Mouse (Mus musculus): ENCODE measurements around the gene Pcsk4. TPM values are rescaled to one million over a fixed set of nuclear protein-coding genes. Genes with fewer than 3 reads are reported as not detected.
A peak's percentile ranks its signal among the peaks of the same experiment; 100 is the strongest.

Gene Pcsk4
- total RNA-seq, 2 experiments from 2014 or later: 4.8 to 6.9 TPM

DNA sequence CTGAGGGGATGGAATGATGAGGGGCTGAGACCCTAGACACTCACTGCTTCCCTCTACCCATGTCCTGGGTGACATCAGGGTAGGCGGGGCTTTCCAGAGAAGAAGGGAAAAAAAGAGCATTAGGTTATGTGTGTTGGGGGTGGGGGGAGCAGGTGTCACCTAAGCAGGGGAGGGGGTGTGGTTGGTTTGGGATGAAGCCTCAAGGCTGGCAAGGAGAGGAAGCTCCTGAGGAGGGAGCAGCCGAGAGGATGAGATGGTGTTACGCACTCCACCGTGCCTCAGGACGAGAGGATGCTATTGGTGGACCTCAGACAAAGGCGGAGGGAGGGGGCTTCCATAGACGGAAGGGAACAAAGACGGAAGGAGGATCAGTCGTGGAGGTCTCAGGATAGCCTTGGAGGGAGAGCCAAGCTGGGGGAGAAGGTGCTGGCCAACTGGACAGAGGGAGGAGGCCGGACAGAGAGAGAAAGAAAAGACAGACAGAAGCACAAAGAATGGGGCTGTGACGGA lies 28.6 kb downstream of the Pcsk4 start:
- no peak for DNase-seq (ENCODE audit: low spot score in 2 of 2)

DNA sequence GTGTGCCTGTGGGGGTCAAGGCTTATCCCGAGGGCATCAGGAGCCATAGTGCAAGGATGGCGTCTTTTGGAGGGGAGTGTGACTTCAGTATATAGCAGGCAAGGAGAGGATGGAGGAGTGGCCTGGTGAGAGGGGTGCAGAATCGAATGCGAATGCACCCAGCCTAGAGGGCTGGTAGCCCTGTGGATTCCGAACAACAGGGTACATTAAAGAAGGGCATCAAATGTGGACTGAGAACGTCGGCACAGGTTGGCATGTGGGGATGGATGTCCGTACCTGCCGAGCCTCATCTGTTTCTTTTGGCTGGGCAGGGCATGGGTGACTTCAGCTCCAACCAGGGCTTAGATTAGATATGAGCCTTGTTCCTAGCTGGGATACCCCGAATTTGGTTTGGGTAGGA lies 29.5 kb downstream of the Pcsk4 start:
- DNase-seq (ENCODE audit: low spot score in 2 of 2): no peak

DNA sequence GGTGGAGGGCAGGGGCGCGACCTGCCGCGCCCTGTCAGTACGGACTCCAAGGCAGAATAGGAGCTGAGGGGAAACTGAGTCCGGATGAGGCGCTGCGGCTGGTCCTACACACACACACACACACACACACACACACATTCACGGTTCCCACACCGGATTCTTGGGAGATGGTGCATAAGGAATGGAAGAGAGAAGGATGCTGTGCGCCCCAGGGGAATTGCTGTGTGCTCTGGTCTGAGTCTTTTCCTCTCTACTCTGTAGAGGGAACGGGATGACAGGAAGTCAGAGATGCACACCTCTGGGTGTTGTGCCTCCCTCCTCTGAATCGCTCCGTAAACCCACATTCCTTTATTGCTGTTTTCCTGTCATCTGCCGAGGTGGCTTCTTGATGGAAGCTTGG lies 30.0 kb downstream of the Pcsk4 start:
- DNase-seq (ENCODE audit: low spot score in 2 of 2): no peak

DNA sequence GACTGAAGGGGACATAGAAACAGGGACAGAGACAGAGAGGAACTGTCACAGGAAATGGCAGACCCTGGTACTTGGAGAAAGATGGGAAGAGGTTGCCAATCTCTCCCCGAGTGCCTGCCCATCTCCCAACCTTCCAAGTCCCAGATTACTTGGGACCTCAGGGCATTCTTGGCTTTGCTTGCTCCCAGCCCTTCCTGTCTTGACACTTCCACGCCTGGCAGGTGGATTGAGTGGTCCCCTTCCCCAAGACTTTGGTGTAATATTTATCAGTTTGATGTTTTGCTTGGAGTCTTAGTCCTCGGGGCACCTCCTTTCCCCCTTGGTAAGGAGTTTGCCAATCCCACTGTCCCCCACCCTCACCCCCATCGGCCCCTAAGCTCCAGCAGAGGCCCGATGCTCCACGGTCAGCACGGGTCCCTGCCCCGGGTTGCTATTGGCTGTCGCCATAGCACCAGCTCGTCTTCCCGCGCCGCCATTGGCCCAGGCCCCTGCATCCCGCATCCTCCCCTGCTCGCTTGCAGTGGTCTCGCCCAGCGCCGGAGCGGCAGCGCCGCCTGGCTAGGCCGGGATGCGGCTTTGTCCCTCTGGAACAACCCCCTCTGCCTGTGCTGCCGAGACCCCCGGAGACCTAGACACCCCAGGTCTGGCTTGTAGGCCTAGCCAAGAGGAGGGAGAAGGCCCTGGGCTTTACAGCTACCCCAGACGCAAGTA lies 30.6 kb downstream of the Pcsk4 start:
- DNase-seq (ENCODE audit: low spot score in 2 of 2): peak; percentile 92 to 93

DNA sequence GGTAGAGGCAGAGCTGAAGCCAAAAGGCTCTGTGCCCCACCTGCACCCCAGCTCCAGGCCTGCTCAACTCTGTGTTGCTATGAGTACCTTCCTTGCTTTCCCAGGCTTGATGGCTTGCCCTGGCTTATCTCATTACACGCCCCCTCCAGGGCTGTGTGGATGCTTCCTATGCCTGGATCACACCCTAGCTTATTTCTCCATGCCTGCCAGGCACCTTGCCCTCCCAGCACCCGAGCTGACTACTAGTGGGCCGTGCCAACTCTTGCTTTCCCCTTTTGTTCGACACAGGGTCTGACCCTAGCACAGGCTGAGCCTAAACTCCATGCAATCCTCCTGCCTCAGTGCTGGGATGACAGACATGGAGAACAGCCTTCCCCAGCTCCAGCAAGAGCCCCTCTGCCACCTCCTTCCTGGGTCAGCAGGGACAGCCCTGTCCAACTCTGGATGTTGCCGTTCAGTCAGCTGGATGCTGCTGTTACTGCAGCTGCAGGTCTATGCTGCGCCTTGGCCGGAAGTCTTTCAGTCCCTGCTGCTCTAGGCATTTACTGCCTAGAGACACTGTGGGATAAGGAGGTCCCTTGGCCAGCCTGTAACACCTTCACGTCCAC lies 31.7 kb downstream of the Pcsk4 start:
- no peak for DNase-seq (ENCODE audit: low spot score in 2 of 2)

DNA sequence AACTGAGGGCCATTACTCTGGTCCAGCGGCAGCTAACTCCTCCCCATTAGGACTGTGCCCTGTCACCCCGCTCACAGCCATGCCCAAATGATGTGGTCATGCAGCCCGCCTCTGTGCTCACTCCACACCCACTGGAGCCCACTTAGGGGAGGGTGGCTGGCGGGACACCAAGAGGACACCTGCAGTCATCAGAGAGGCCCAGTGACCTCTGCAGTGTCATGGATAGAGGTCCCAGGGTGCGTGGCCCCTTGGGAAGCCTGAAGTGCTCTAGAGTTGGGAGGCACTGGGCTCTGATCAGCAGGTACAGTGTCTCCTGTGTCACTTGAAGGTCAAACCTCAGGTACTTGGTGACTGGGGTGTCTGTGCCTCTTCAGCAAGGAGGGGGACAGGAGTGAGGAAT lies 32.5 kb downstream of the Pcsk4 start:
- no peak for DNase-seq (ENCODE audit: low spot score in 2 of 2)

DNA sequence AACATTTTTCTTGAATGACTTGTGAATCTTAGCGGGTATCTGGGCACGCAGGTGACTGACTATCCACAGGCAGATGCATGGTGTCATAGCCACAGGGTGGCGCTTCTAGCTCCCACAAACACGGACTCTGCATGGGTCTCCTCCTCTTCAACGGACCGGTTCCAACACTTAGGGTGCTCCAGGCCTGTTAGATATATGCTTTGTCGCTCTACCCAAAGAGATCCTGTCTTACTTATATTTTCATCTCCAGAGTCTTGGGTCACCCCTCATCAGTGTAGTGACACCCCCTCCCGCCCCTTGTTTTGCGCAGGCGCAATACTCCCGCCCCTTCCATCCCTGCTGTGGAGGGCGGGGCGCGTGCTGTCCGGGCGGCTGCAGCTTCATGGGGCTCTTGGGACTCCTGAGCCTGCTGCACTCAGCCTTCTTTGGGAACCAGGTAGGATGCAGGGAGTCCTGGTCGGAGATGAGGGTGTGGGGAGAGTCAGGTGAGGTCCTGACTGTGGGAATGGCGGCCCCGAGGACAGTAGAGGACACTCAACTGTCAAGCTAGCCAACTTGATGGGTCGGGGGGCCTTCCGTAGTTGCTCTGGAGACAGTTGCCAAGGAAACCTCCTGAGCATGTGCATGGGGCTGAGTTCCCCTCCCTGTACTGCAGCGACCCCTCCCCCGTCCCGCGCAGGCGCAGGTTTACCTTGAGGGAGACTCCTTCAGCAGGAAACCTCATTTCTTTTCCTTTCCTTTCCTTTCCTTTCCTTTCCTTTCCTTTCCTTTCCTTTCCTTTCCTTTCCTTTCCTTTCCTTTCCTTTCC lies 33.5 kb downstream of the Pcsk4 start, which contains the start of gene Apc2:
Gene Apc2, plus strand, starts transcription at position 360 of the 808 bp plus-strand sequence.
- peak; percentile 70 to 81 for DNase-seq (ENCODE audit: low spot score in 2 of 2)

DNA sequence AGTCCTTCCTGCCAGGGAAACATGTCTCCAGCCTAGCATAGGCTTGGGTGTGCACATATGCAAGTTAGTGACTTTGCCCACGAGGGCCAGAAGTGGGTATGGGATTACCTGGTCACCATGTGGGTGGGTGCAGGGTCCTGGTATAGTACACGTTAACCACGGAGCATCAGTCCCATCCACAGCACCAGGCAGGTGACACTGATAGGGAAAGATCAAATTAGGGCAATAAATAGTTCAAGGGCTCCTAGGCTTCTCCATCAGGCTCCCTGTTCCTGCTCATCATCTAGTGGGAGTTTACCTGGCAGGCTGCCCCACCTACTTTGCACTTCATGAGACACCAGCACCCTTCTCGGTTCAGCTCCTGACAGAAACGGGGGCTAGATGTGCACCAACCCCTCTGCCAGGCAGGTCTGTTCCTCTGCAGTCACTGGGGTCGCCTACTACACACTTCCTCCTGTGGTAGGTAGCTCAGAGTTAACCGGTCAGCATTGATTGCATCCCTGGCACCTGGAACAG lies 34.5 kb downstream of the Pcsk4 start:
- DNase-seq (ENCODE audit: low spot score in 2 of 2): no peak

DNA sequence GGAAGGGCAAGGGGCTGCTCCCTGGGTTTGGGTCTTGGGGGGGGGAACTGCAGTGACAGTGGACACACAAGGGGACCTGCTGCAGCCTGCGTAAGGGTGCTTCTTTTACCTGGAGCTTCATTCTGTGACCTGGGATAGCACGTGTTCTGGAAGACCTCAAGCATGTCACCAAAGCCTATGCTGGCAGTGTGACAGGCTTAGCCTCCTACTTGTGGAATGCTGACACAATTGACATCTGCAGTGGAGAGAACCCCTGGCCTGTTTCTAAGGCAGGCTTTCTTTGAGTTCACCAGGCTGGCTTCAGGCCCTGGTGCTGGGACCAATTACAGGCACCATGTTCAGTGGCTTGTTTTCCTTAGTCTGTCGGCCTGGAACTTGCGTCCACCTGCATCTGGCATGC lies 35.0 kb downstream of the Pcsk4 start:
- no peak for DNase-seq (ENCODE audit: low spot score in 2 of 2)

DNA sequence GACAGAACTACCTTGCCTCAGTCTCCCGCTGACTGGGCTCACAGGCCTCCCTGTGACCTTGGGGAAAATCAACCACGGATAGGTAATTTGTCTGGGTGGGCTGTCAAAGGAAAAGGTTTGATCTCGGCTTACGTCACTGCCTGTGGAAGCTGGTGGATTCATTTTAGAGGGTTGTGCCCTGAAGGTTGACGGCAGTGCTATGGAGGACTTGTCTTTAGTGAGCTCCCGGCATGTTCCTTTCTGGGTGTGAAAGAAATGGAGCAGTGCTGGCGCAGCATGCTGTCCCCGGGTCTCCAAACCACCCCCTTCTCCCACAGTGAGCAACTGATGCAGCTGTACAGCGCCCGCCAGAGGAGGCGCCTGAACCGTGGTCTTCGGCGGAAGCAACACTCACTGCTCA lies 36.0 kb downstream of the Pcsk4 start:
- DNase-seq (ENCODE audit: low spot score in 2 of 2): no peak

DNA sequence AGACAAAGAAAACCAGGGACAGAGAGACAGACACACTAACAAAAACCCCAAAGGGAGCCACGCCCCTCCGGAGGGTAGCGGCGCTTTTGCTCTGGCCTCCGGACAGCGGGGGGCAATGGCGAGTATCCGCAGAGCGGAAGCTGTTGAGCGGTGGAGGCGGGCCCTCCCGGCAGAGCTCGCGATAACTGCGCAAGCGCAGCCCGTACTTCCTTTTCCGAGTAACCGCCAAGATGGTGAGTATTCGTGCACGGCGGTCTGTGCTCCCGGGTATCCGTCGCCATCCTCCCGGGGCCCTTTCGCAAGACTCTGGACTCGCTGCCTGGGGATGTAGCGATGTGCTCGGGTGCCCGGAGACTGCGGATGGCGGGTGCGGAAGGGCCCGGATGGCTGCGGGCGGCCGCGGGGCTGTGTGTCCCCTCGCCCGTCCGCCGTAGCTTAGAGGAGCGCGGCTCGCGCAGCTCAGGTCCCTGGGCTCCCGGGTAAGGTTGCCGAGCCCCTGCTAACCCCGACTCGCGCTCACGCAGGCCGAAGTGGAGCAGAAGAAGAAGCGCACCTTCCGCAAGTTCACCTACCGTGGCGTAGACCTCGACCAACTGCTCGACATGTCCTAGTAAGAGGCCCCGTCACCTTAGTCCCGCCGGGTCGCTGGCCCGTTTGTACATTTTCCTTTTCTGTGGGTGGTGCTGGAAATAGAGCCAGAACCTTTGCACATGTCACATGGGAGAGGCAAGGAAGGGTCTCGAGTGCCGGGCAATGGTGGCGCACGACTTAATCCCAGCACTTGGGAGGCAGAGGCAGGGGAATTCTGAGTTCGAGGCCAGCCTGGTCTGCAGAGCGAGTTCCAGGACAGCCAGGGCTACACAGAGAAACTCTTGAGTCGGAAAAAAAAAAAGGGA lies 36.8 kb downstream of the Pcsk4 start, which contains the start of gene Rps15:
Gene Rps15, plus strand, starts transcription at position 203 of the 896 bp plus-strand sequence.
- peak; percentile 91 to 92 for DNase-seq (ENCODE audit: low spot score in 2 of 2)

DNA sequence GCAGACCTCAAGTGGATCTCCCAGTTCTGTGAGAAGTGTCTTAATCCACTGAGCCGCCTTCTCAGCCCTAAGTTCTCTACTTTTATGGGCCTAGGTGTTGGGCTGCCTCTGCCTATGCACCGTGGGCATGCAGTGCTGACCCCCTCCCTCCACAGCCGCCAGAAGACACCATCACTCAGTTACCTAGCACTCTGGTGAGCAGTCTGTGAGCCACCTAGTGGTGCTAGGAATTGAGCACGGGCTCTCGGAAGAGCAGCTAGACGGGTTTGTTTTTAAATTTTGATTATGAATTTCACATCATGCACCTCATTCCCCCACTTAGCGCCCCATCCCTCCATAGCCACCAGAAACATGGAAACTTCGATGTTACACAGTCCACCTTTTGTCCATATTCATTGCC lies 40.6 kb downstream of the Pcsk4 start:
- no peak for DNase-seq (ENCODE audit: low spot score in 2 of 2)

DNA sequence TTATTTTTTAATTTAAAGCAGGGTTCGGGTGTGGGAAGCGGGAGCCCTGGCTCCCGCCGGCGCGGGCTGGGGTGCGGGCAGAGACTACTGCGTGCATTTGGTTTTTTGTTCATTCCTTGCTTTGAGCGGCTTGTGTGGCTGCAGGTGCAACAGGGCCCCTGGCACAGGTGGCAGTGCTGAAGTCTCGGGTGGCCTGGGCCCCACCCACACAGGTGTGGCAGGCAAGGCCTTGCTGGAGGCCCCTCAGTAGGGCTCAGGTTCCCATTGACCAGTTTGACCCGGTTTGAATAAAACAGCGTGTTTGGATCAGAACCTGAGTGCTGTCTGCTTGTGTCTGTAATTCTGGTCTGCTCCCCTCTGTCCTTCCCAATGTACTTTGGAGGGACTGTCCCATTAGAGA lies 41.2 kb downstream of the Pcsk4 start:
- no peak for DNase-seq (ENCODE audit: low spot score in 2 of 2)

DNA sequence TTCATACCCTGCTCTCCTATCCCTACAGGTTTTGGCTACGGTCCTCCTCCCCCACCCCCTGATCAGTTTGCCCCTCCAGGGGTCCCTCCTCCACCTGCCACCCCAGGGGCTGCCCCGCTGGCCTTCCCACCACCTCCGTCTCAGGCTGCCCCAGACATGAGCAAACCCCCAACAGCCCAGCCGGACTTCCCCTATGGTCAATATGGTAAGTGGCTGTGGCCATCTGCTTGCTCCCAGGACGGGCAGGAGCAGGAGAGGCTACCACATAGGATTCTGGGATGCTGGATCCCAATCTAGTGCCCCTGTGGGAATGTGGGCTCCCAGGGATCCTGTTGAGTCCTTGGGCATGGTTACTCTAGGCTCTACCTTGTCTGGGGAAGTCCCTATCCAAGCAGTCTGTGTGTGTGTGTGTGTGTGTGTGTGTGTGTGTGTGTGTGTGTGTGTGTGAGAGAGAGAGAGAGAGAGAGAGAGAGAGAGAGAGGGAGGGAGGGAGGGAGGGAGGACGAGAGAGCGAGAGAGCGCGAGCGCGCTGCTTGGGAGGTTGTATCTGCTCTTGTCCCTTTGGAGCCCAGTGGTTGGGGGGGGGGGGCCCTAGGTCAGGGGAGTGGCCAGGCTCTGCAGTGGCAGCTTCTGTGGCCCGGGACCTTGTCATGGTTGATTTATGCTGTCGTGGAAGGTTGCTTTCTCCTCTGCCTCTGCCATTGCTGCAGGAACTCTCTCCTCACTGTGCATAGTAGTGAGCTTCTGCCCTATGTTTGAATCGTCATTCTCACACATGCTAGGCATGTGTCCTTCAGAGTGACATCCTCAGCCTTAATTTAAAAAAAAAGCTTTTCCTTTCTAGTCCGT lies 43.9 kb downstream of the Pcsk4 start:
- no peak for DNase-seq (ENCODE audit: low spot score in 2 of 2)

DNA sequence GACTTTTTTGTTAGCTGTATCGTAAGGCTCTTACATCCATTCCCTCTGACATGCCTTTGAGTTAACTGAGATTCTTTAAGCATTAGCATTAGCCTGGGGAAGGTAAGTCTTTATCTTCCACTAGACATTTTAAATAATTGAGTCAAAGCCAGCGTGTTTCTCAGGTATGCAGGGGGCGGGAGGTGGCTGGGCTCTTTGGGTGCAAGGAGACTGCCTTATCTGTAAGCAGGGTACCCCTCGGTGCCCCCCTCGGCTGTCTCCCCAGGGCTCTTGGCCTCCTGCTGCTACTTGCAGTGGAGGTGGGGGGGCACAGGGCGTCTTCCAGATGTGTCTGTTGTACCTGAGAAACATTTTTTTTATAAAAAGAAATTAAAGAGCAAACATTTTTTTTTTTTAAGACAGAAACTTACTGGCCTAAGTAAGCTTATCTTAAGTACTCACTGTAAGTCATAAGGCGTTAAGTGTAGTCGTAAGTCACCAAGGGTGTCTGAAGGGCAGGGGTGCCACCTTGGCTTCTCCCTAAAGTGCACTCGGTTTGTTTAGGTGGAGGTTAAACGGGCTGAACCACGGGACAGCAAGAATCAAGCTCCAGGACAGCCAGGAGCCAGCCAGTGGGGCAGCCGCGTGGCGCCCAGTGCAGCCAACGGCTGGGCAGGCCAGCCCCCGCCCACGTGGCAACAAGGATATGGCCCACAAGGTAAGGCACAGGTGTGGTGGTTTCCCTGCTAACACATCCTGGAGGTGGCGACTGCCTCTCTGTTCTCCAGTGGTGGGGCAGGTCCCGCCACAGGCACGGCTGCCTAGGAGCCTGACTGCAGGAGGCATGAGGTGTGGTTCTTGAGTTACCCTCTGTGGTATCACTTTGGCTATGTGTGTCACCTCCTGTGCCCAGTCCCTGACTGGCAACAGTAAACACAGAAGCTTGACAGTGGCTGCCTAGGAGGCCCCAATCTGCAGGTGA lies 46.5 kb downstream of the Pcsk4 start:
- no peak for DNase-seq (ENCODE audit: low spot score in 2 of 2)

DNA sequence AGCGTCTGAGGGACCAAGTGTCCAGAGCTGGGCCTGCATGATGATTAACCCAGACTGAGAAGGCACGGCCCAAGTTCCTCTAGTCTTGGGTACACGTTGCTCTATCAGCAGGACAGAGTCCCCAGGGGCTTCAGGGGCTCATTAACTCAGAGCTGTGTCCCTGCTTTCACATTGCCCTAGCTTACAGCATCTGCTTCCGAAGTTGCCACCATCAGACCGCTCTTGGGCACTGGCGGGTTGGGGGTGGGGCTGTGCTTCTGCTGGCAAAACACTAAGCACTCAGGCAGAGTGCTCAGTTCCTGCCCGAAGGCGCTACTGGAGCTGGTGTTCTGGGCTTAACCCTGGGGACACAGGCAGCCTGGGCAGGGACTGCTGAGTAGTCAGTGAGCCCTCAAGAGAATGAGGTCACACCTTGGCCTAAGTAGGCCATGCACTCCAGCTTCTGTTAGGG lies 47.4 kb downstream of the Pcsk4 start:
- DNase-seq (ENCODE audit: low spot score in 2 of 2): no peak

DNA sequence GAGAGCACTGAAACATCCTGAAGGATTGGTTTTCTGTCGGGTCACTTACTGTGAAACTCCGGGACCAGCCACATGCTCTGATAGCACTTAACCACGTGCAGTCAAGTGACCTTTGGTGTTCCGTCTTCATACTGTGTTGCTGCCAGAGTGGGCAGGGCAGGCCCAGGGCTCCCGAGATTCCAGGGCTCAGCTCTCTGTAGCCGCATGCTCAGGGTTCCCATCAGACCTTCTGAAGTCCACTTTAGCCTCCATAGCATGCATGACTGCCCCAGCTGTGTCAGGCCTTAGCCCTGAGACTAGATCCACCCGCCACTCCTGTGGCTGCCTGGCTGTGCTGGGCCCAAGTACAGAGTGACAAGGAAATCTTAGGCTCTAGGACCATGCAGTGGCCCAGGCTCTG lies 48.0 kb downstream of the Pcsk4 start:
- DNase-seq (ENCODE audit: low spot score in 2 of 2): no peak

DNA sequence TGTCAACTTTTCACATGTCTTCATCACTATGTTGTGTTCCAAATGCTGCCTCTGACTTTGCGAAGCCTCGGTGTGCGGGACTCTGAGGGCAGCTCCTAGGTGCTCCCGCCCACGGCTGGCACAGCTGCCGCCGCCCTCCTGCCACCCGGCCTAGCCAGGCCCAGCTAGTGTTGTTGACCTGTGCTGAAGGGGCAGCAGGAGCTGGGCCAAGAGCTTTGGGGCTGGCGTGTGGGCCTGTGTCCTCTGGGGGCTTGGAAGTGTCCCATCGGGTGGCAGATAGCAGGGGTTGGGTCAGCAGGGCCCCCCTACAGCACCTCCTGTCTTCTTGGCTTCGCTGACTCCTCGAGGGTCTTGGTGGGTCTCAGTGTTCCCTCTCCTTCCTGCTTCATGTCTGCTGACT lies 50.0 kb downstream of the Pcsk4 start:
- no peak for DNase-seq (ENCODE audit: low spot score in 2 of 2)
